Mouse (Mus musculus) bone marrow macrophage, adult 2 months (primary cell): ENCODE results near the gene Slc44a3. TPM values are rescaled to one million over a fixed set of nuclear protein-coding genes. Genes with fewer than 3 reads are reported as not detected.

ENCODE experiments used
- H3K27ac ChIP-seq: 2 replicates; pipeline ENCODE4 v1.5.1; 2012; ENCODE audit warnings: low read depth, low read length; ENCODE audit not compliant: insufficient read depth
- H3K4me1 ChIP-seq: 2 replicates; pipeline ENCODE4 v1.6.1; 2012; ENCODE audit warnings: low read length; ENCODE audit not compliant: control insufficient read depth, insufficient read depth
- H3K4me3 ChIP-seq: 2 replicates; pipeline ENCODE4 v1.5.1; 2012; ENCODE audit warnings: mild to moderate bottlenecking, low read length, moderate library complexity; ENCODE audit not compliant: insufficient read depth
- CTCF ChIP-seq: IDR thresholded peaks from 2 replicates; pipeline ENCODE4 v1.5.1; 2012; ENCODE audit warnings: low read depth, mild to moderate bottlenecking, low read length, moderate library complexity
- POLR2A ChIP-seq: IDR thresholded peaks from 2 replicates; pipeline ENCODE4 v1.6.1; 2012; ENCODE audit warnings: mild to moderate bottlenecking, low read depth, low read length, borderline replicate concordance
- polyA plus RNA-seq: library from polyadenylated mRNA; stranded (reverse); fragments of >200 nt; gene quantifications from 2 replicates; pipeline ENCODE4 v1.2.4, GENCODE M21; 2012; ENCODE audit not compliant: missing spikeins, insufficient read depth, insufficient read length

Slc44a3 gene
- polyA plus RNA-seq, 1 experiment: not detected

GRCm38 (mm10) chr3:121570623-121571022, 38.4 kb upstream of the Slc44a3 start:
- no peak overlapping the region for H3K4me3 ChIP-seq
- no peak overlapping the region for H3K27ac ChIP-seq
- TF ChIP-seq POLR2A: no peak
- no peak for TF ChIP-seq CTCF
- H3K4me1 ChIP-seq: peaks cover 21% of the 10 kb centered on the region

DNA sequence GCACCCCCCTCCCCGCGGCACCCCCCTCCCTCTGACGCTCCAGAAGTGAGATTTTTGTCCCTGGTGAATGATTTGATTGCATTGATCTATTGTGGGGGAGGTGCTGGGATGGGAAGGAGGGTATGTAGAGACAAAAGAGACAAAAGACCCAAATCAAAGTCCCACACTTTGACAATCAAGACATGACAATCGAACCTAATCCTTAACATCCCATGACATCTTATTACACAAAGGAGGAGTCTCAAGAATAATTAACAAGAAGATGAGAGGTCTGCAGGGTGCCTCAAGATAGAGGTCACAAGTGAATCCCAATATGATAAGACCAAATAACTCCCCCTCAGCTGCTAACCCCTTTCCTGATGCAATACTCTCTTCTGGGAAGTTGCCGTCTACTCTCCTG, 37.6 kb upstream of the Slc44a3 start:
- H3K4me3 ChIP-seq: no peak overlapping the region
- no peak overlapping the region for H3K27ac ChIP-seq
- H3K4me1 ChIP-seq: peaks cover 21% of the 10 kb centered on the region
- no peak for TF ChIP-seq POLR2A

DNA sequence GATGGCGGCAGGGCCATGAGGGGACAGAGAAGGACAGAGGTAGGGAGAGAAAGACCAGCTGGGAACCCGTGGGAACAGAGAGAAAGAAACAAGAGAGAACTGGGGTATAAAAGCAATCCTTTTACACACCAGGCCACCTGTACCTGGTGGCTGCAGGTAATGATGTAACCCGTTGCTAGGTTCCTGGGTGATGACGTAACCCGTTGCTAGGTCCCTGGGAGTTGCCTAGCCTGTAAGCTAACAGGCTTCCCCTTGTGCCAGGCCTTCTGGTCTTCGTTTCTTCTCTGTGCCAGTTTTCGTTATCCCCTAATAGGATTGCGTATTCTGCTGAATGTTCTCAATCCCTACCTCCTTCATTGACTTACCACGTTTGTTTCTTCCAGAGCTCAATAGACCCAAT, 36.8 kb upstream of the Slc44a3 start:
- Histone ChIP-seq H3K4me3 (no peak overlapping the region), H3K4me1 (peaks cover 21% of the 10 kb centered on the region), H3K27ac (no peak overlapping the region)
- TF ChIP-seq CTCF (no peak), POLR2A (no peak)

DNA sequence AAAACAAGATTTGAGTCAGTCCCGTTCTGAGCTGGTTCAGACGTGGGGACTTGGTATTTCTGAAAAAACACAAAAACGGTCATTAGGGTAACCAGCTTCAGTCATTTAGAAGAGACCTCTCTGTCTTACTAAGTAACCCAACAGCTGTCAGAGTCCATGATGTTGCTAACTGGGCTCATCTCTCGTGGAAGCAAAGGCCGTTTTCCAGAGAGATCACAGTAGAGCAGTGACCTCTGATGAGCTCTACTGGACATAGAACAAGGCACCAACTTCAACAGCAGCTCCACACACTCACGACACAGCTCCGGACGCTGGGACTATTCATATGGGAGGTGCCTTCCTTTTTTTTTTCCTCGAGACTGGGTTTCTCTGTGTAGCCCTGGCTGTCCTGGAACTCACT, 35.7 kb upstream of the Slc44a3 start:
- Histone ChIP-seq H3K4me3 (no peak overlapping the region), H3K4me1 (peaks cover 21% of the 10 kb centered on the region), H3K27ac (no peak overlapping the region)
- TF ChIP-seq CTCF (no peak), POLR2A (no peak)

DNA sequence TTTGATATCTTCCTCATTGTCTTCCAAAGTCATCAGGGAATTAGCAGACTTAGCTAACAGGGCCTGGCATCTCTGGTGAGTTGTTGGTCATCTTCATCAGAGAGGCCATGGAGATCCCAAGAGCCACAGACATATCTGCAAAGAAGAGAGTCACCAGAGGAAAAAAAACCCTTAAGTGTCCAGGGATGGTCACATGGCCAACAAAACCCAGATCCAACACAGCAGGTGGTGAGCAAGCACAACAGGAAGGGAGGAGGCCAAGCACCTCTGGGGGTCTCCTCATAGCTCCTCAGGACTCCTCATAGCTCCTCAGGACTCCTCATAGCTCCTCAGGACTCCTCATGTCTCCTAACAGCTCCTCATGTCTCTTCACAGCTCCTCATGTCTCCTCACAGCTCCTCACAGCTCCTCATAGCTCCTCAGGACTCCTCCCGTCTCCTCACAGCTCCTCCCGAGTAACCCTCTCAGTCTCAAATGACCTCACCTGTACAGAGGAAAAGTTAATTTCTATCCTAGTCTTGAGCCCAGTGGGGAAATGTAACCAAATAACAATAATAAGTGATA, 35.2 kb upstream of the Slc44a3 start:
- TF ChIP-seq POLR2A: no peak
- TF ChIP-seq CTCF: no peak
- Histone ChIP-seq H3K4me3 (no peak overlapping the region), H3K4me1 (peaks cover 21% of the 10 kb centered on the region), H3K27ac (no peak overlapping the region)

GRCm38 (mm10) chr3:121566901-121567300, 34.7 kb upstream of the Slc44a3 start:
- TF ChIP-seq POLR2A (no peak), CTCF (no peak)
- H3K27ac ChIP-seq: no peak overlapping the region
- H3K4me3 ChIP-seq: no peak overlapping the region
- H3K4me1 ChIP-seq: peaks cover 19% of the 10 kb centered on the region

GRCm38 (mm10) chr3:121561803-121562202, 29.6 kb upstream of the Slc44a3 start:
- Histone ChIP-seq H3K4me3 (no peak overlapping the region), H3K27ac (no peak overlapping the region), H3K4me1 (no peaks in the 10 kb centered on the region)
- no peak for TF ChIP-seq CTCF
- no peak for TF ChIP-seq POLR2A

DNA sequence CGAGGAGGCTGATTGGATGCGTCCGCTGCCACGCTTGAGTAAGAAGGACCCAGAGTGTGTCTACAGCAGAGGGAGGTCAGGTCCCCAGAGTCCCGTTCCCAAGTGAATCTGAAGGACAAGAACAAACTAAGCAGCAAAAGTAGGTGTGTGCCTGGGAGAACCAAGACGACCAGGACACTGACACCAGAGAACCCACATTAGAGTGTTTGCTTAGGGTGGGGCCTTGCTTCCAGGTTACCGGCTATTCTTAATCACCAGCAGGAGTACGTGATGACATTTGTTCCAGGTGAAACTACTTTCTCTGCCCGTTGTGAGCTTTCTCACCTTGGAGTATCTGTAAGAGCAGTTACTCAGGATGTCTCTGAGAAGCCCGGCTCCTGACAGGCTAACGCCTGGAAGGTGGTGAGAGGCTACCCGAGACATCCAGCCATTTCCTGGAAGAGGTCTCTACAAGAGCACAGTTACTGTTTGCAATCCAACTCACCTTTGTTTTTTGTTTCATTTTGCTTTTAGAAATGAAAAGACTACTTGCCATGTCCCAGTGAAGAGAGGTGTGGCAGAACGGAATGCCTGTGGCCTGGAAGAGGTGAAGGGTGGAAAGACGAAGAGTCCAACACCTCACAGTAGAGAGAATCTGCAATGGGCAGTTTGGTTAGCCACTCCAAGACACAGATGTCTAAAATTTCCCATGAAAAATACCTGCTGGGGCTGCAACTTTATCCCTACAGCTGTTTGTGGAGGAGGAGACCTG, 28.1 kb upstream of the Slc44a3 start:
- no peak overlapping the region for H3K4me3 ChIP-seq
- H3K4me1 ChIP-seq: no peaks in the 10 kb centered on the region
- no peak overlapping the region for H3K27ac ChIP-seq
- no peak for TF ChIP-seq CTCF
- TF ChIP-seq POLR2A: no peak

DNA sequence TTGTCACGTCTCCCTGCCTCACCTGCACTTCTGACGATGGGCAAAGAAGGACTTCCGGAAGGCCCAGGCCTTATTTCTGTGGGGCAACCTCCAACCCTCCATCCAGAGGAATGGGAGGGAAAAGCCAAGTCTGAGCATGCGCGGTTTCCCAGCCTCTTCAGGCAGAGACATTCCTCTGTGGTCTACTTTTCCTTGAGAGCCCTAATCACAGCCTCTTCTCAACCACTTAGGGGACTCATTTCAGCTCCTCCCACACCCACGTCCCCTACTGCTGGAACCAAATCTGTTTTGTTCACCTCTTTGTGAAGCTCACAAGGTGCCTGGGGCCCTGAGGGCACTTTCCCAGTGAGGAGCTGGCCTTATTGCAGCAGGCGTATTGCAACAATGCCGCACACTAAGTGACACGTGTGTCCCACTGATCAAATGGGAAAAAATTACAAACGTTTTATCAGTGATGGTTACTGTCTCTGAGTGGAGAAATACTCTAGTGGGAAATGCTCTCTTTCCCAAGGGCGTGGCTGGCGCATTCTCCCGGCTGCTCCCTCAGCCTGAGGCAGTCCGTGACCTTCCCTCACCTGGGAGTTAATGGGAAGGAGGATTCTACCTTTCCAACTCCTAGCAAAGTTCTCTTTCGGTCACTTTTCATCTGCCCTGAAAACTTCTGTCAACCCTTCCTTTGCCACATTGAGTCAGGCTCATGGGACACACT, 27.4 kb upstream of the Slc44a3 start:
- H3K27ac ChIP-seq: no peak overlapping the region
- TF ChIP-seq POLR2A: no peak
- TF ChIP-seq CTCF: no peak

DNA sequence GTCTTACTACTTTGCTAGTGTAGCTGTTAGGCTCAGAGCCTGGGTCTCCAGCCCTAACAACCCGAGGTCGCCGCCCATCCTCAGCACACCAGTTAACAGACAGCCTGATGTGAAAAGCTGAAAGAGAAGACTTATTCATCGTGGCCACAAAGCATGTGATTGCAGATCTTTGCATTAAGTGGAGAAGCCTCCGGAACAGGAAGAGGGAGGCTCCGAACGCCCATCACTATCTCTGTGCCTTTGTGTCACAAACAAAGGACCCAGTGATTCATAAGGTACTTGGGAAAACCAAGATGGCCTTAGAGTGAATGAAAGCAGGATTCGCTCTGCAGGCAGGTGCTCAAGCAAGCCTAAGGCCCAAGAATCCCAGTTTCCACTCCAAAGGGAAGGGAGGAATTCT, 26.7 kb upstream of the Slc44a3 start:
- TF ChIP-seq CTCF (no peak), POLR2A (no peak)
- Histone ChIP-seq H3K4me3 (no peak overlapping the region), H3K4me1 (no peaks in the 10 kb centered on the region), H3K27ac (no peak overlapping the region)

More for the DNA sequence above, 27.4 kb upstream of the Slc44a3 start:
- Histone ChIP-seq H3K4me3 (no peak overlapping the region), H3K4me1 (no peaks in the 10 kb centered on the region)
